Mouse (Mus musculus) heart, embryonic 14.5 days (tissue): ENCODE results near the gene Hpse. TPM values are rescaled to one million over a fixed set of nuclear protein-coding genes. Genes with fewer than 3 reads are reported as not detected.

Source experiments
- ATAC-seq: fragments of 200-750 bp; cut with Nextera tagmentation; 2 replicates; pipeline ENCODE4 v1.8.0; 2017; ENCODE audit warnings: low read depth, moderate TSS enrichment; ENCODE audit not compliant: insufficient number of reproducible peaks, insufficient read depth, low FRiP score
- H3K27ac ChIP-seq, 2 experiments: fragments of 200-500 bp in 1 of 2; fragments of 300-500 bp in 1 of 2; sonication (generic) in 1 of 2; replicated peaks in 1 of 2; 2 replicates each; pipeline ENCODE4 v1.5.1; 2012 to 2014; ENCODE audit warnings: low read depth in 2 of 2, low read length in 2 of 2, control low read depth in 1 of 2, mild to moderate bottlenecking in 1 of 2, mixed read lengths in 1 of 2; ENCODE audit not compliant: control insufficient read depth in 1 of 2, insufficient read depth in 1 of 2
- H3K27me3 ChIP-seq: fragments of 300-500 bp; sonication (generic); 2 replicates; pipeline ENCODE4 v1.6.1; 2014; ENCODE audit warnings: mild to moderate bottlenecking, low read length, control low read depth; ENCODE audit not compliant: control insufficient read depth, insufficient read depth
- H3K36me3 ChIP-seq: fragments of 300-500 bp; sonication (generic); 2 replicates; pipeline ENCODE4 v1.6.1; 2014; ENCODE audit warnings: mild to moderate bottlenecking, control low read depth, low read length, mixed read lengths; ENCODE audit not compliant: control insufficient read depth, insufficient read depth
- H3K4me1 ChIP-seq, 2 experiments: fragments of 200-500 bp in 1 of 2; fragments of 300-500 bp in 1 of 2; sonication (generic) in 1 of 2; 2 replicates each; pipeline ENCODE4 v1.6.1; 2012 to 2014; ENCODE audit warnings: low read length in 2 of 2, control low read depth in 1 of 2, mixed read lengths in 1 of 2; ENCODE audit not compliant: control insufficient read depth in 2 of 2, insufficient read depth in 2 of 2
- H3K4me2 ChIP-seq: fragments of 300-500 bp; sonication (generic); 2 replicates; pipeline ENCODE4 v1.6.1; 2014; ENCODE audit warnings: mild to moderate bottlenecking, low read length
- H3K4me3 ChIP-seq, 2 experiments: fragments of 200-500 bp in 1 of 2; fragments of 300-500 bp in 1 of 2; sonication (generic) in 1 of 2; 2 replicates each; pipeline ENCODE4 v1.5.1; 2012 to 2014; ENCODE audit warnings: low read length in 2 of 2, mild to moderate bottlenecking in 2 of 2, control low read depth in 1 of 2, low read depth in 1 of 2, moderate library complexity in 1 of 2; ENCODE audit not compliant: control insufficient read depth in 1 of 2, insufficient read depth in 1 of 2
- H3K9ac ChIP-seq: fragments of 300-500 bp; sonication (generic); 2 replicates; pipeline ENCODE4 v1.6.1; 2014; ENCODE audit warnings: mild to moderate bottlenecking, low read length
- H3K9me3 ChIP-seq: fragments of 300-500 bp; sonication (generic); 2 replicates; pipeline ENCODE4 v1.6.1; 2016; ENCODE audit warnings: low read length, control low read depth; ENCODE audit not compliant: control insufficient read depth
- WGBS: fragments of 180-500 bp; shearing (Covaris S2); extraction: QIAGEN DNeasy Blood & Tissue Kit; methylation state at CpG from one replicate; pipeline ENCODE4 v1.1.7; 2014; 5-methylcytosine and 5-hydroxymethylcytosine counted together
- polyA plus RNA-seq: library from polyadenylated mRNA; unstranded; fragments of >200 nt; fragmentation: Nextera tagmentation; extraction: Ambion mirVana; gene quantifications from 2 replicates; pipeline ENCODE4 v1.2.1, GENCODE M21; 2014

Gene Hpse
- polyA plus RNA-seq, 1 experiment from 2014 or later, result 1.1 TPM

- no peaks in the 10 kb centered on the region for H3K9me3 ChIP-seq
- H3K36me3 ChIP-seq, result peaks cover 26% of the 10 kb centered on the region
- peaks cover 4 to 5% of the 10 kb centered on the region in 2 experiments; a peak in 2 of 4 replicates for H3K4me1 ChIP-seq
- no peak overlapping the region for H3K27ac ChIP-seq
- ATAC-seq, result no peak
- H3K27me3 ChIP-seq, result no peaks in the 10 kb centered on the region
- WGBS, result 27% methylated on average over 5 of the region's 5 CpGs
- no peak overlapping the region for H3K4me2 ChIP-seq
- H3K9ac ChIP-seq, result no peak overlapping the region
- H3K4me3 ChIP-seq, result no peak overlapping the region
These were observed 48.1 kb downstream of the Hpse start for GRCm38 (mm10) chr5:100671398-100671797.

- WGBS, result 64% methylated on average over 1 of the region's 1 CpGs
- H3K4me3 ChIP-seq, result no peak overlapping the region
- peaks cover 55% of the 10 kb centered on the region for H3K36me3 ChIP-seq
- H3K9me3 ChIP-seq, result no peaks in the 10 kb centered on the region
- H3K4me1 ChIP-seq, result no peaks in the 10 kb centered on the region
- ATAC-seq, result no peak
- H3K9ac ChIP-seq, result no peak overlapping the region
- no peak overlapping the region for H3K4me2 ChIP-seq
- H3K27ac ChIP-seq, result no peak overlapping the region
- no peaks in the 10 kb centered on the region for H3K27me3 ChIP-seq
These were observed 52.6 kb downstream of the Hpse start for GRCm38 (mm10) chr5:100666965-100667364.

GRCm38 (mm10) chr5:100663854-100664253 is 55.7 kb downstream of the Hpse start:
- Histone ChIP-seq H3K9me3 (no peaks in the 10 kb centered on the region), H3K27me3 (no peaks in the 10 kb centered on the region), H3K4me1 (no peaks in the 10 kb centered on the region), H3K9ac (no peak overlapping the region), H3K27ac (no peak overlapping the region), H3K4me3 (no peak overlapping the region), H3K36me3 (peaks cover 72% of the 10 kb centered on the region), H3K4me2 (no peak overlapping the region)
- ATAC-seq, result no peak
- WGBS, result 50% methylated on average over 5 of the region's 5 CpGs

- H3K27me3 ChIP-seq, result no peaks in the 10 kb centered on the region
- no peak overlapping the region for H3K4me3 ChIP-seq
- H3K36me3 ChIP-seq, result peaks cover 80% of the 10 kb centered on the region
- no peak overlapping the region for H3K4me2 ChIP-seq
- H3K4me1 ChIP-seq, result no peaks in the 10 kb centered on the region
- H3K9me3 ChIP-seq, result no peaks in the 10 kb centered on the region
- ATAC-seq, result no peak
- H3K27ac ChIP-seq, result no peak overlapping the region
- 92% methylated on average over 6 of the region's 6 CpGs for WGBS
- H3K9ac ChIP-seq, result no peak overlapping the region
These were observed 56.5 kb downstream of the Hpse start for GRCm38 (mm10) chr5:100663011-100663410.

GRCm38 (mm10) chr5:100658460-100658859 is 61.1 kb downstream of the Hpse start:
- no peak overlapping the region for H3K4me3 ChIP-seq
- H3K4me2 ChIP-seq, result no peak overlapping the region
- H3K9me3 ChIP-seq, result no peaks in the 10 kb centered on the region
- H3K36me3 ChIP-seq, result peaks cover 97% of the 10 kb centered on the region
- H3K9ac ChIP-seq, result no peak overlapping the region
- 76% methylated on average over 6 of the region's 6 CpGs for WGBS
- H3K4me1 ChIP-seq, result no peaks in the 10 kb centered on the region
- H3K27me3 ChIP-seq, result no peaks in the 10 kb centered on the region
- ATAC-seq, result no peak
- H3K27ac ChIP-seq, result no peak overlapping the region

GRCm38 (mm10) chr5:100656352-100656751 is 63.2 kb downstream of the Hpse start:
- no peak; the same call in 1 of the 2 replicates for ATAC-seq
- no peak overlapping the region for H3K4me2 ChIP-seq
- no peak overlapping the region for H3K27ac ChIP-seq
- 85% methylated on average over 6 of the region's 6 CpGs for WGBS
- no peaks in the 10 kb centered on the region for H3K9me3 ChIP-seq
- no peak overlapping the region for H3K9ac ChIP-seq
- H3K4me1 ChIP-seq, result no peaks in the 10 kb centered on the region
- no peaks in the 10 kb centered on the region for H3K27me3 ChIP-seq
- H3K4me3 ChIP-seq, result no peak overlapping the region
- H3K36me3 ChIP-seq, result peaks cover 76% of the 10 kb centered on the region

- ATAC-seq, result no peak
- Histone ChIP-seq H3K36me3 (peaks cover 36% of the 10 kb centered on the region), H3K4me1 (peaks cover 10 to 15% of the 10 kb centered on the region in 2 experiments), H3K9me3 (no peaks in the 10 kb centered on the region), H3K27me3 (no peaks in the 10 kb centered on the region), H3K4me2 (no peak overlapping the region), H3K27ac (no peak overlapping the region), H3K4me3 (no peak overlapping the region), H3K9ac (no peak overlapping the region)
- WGBS, result 82% methylated on average over 9 of the region's 9 CpGs
These were observed 67.2 kb downstream of the Hpse start for GRCm38 (mm10) chr5:100652327-100652726.

- Histone ChIP-seq H3K4me2 (no peak overlapping the region), H3K27me3 (no peaks in the 10 kb centered on the region), H3K4me1 (peaks cover 10 to 15% of the 10 kb centered on the region in 2 experiments), H3K9me3 (no peaks in the 10 kb centered on the region), H3K9ac (no peak overlapping the region), H3K4me3 (no peak overlapping the region), H3K36me3 (peaks cover 28% of the 10 kb centered on the region), H3K27ac (no peak overlapping the region)
- ATAC-seq, result no peak
- whole genome bisulfite sequencing, result 73% methylated on average over 10 of the region's 10 CpGs
These were observed 68.0 kb downstream of the Hpse start for GRCm38 (mm10) chr5:100651486-100651885.
